ENCODE assay signal across 15 mouse cellular contexts in genomic region chr2:172216163-172216915, GRCm38 (mm10). TPM values are rescaled to one million over a fixed set of nuclear protein-coding genes. Genes with fewer than 3 reads are reported as not detected.
DNase-seq lines count a peak whose midpoint lies in the region; ATAC-seq lines count a peak whose summit lies in the region.
"Had no signal": no experiment of that assay in that cellular context is flagged by ENCODE, and none has a peak within 500 bp of the region (broad histone marks: within the 10 kb centered on the region; RNA-seq: fewer than 3 reads in every experiment).

No protein-coding gene starts in this region.

- no peaks in the 10 kb centered on the region for H3K36me3 ChIP-seq in intestine, embryonic 16.5 days (ENCODE audit: control insufficient read depth, insufficient read depth, low read length)
- H3K36me3 ChIP-seq in intestine, embryonic 15.5 days, result no peaks in the 10 kb centered on the region
- H3K36me3 ChIP-seq in forebrain, embryonic 14.5 days (ENCODE audit: control insufficient read depth, insufficient read depth, low read length), result no peaks in the 10 kb centered on the region
- H3K36me3 ChIP-seq: limb, embryonic 13.5 days had no signal

- no peaks in the 10 kb centered on the region for H3K9me3 ChIP-seq in intestine, embryonic 16.5 days (ENCODE audit: control insufficient read depth, low read length)
- no peaks in the 10 kb centered on the region for H3K9me3 ChIP-seq in intestine, embryonic 15.5 days
- H3K9me3 ChIP-seq in forebrain, embryonic 14.5 days (replicated peaks; ENCODE audit: control insufficient read depth, low read length), result no peaks in the 10 kb centered on the region
- H3K9me3 ChIP-seq: limb, embryonic 13.5 days had no signal

- no peak for DNase-seq in cerebellum, adult 11-12 months
- no peak for DNase-seq in forebrain, embryonic 14.5 days (ENCODE audit: low spot score)
- DNase-seq in retina, embryonic 14.5 days (ENCODE audit: low spot score), result peak; percentile 38
- no peak for DNase-seq in frontal cortex, adult 2 months (ENCODE audit: extremely low spot score in 1 of 2, low spot score in 1 of 2)
- no peak for DNase-seq in adipocyte (ENCODE audit: low spot score)
- DNase-seq: adrenal gland, adult 2 months; gastrocnemius, postnatal 36 days; thymus, postnatal 36 days had no signal

- H3K27me3 ChIP-seq in intestine, embryonic 16.5 days (replicated peaks; ENCODE audit: control insufficient read depth, insufficient read depth, low read length), result no peaks in the 10 kb centered on the region
- H3K27me3 ChIP-seq in intestine, embryonic 15.5 days (replicated peaks), result no peaks in the 10 kb centered on the region
- H3K27me3 ChIP-seq in forebrain, embryonic 14.5 days (replicated peaks; ENCODE audit: control insufficient read depth, insufficient read depth, low read length), result no peaks in the 10 kb centered on the region
- H3K27me3 ChIP-seq: limb, embryonic 13.5 days had no signal

- no peaks in the 10 kb centered on the region for H3K4me1 ChIP-seq in intestine, embryonic 16.5 days (ENCODE audit: control insufficient read depth, insufficient read depth, low read length)
- no peaks in the 10 kb centered on the region for H3K4me1 ChIP-seq in intestine, embryonic 15.5 days (replicated peaks)
- H3K4me1 ChIP-seq in forebrain, embryonic 14.5 days (ENCODE audit: control insufficient read depth, insufficient read depth, low read length), result no peaks in the 10 kb centered on the region

- no peak overlapping the region for H3K4me3 ChIP-seq in intestine, embryonic 16.5 days (ENCODE audit: low read length)
- H3K4me3 ChIP-seq in intestine, embryonic 15.5 days (replicated peaks), result no peak overlapping the region
- H3K4me3 ChIP-seq in forebrain, embryonic 14.5 days (ENCODE audit: low read depth, low read length), result no peak overlapping the region
- H3K4me3 ChIP-seq: limb, embryonic 13.5 days; myocyte had no signal

- no peak overlapping the region for H3K4me2 ChIP-seq in intestine, embryonic 16.5 days (ENCODE audit: low read depth, low read length)
- H3K4me2 ChIP-seq in intestine, embryonic 15.5 days (replicated peaks), result no peak overlapping the region
- H3K4me2 ChIP-seq in forebrain, embryonic 14.5 days (ENCODE audit: low read length), result no peak overlapping the region
- H3K4me2 ChIP-seq: limb, embryonic 13.5 days had no signal

- 0 out of 2 replicates have a peak, but pooled peaks have one; percentile 31 for ATAC-seq in cerebellum, adult (ENCODE audit: insufficient number of reproducible peaks, low FRiP score, low TSS enrichment)
- ATAC-seq in intestine, embryonic 16.5 days, result 0 out of 2 replicates have a peak, but pooled peaks have one; percentile 20
- ATAC-seq in intestine, embryonic 15.5 days, result no peak
- peak; percentile 49 for ATAC-seq in forebrain, embryonic 14.5 days

- no peak overlapping the region for H3K27ac ChIP-seq in intestine, embryonic 16.5 days (ENCODE audit: low read length)
- no peak overlapping the region for H3K27ac ChIP-seq in intestine, embryonic 15.5 days
- H3K27ac ChIP-seq in forebrain, embryonic 14.5 days (ENCODE audit: low read depth, low read length), result no peak overlapping the region
- H3K27ac ChIP-seq: limb, embryonic 13.5 days; macrophage had no signal

- WGBS in intestine, embryonic 16.5 days, result 62% methylated on average over 17 of the region's 17 CpGs
- WGBS in intestine, embryonic 15.5 days, result 64% methylated on average over 17 of the region's 17 CpGs
- WGBS in forebrain, embryonic 14.5 days, result 67% methylated on average over 17 of the region's 17 CpGs

- no peak overlapping the region for H3K9ac ChIP-seq in intestine, embryonic 16.5 days (ENCODE audit: low read depth, low read length)
- H3K9ac ChIP-seq in intestine, embryonic 15.5 days, result no peak overlapping the region
- H3K9ac ChIP-seq in forebrain, embryonic 14.5 days (ENCODE audit: low read length), result no peak overlapping the region
- H3K9ac ChIP-seq: limb, embryonic 13.5 days had no signal

RNA-seq across cellular contexts. Expression of gene Mc3r, which starts 32.0 kb away (rescaled TPM):
- not detected in 2 replicates for polyA plus RNA-seq in intestine, embryonic 16.5 days (2015; fragmentation: Nextera tagmentation; extraction: Ambion mirVana)
- polyA plus RNA-seq in intestine, embryonic 15.5 days (2015; fragmentation: Nextera tagmentation; extraction: Ambion mirVana), result not detected in 2 replicates
- polyA plus RNA-seq in forebrain, embryonic 14.5 days (2014; fragmentation: Nextera tagmentation; extraction: Ambion mirVana), result 0.07 and 0.55 TPM in 2 replicates
- 0.13 and 0.22 TPM in 2 replicates for polyA plus RNA-seq in frontal cortex, adult 2 months (2012; rRNA removed)
- polyA plus RNA-seq: heart, postnatal 0 days; macrophage; myocyte had no signal
